21 mouse cellular contexts compared by ENCODE assay signal in the genomic region with DNA sequence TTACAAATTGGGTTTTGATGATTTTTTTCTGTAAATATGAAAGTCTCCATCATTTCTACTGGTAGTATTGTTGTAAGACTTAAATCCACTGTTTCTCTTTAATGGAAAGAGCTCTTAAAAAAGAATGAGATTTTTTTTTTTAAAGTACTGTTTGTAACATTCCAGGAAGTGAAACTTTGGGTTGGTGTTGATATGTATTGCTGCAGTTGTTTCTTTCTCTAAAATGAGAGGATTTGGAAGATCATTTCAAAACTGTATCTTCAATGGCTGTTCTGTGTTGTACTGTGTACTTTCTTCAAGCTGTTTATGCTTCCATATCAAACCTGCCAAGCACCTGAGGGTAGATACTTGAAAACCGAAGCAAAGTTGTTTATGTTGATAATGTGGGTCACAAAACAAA. TPM values are rescaled to one million over a fixed set of nuclear protein-coding genes. Genes with fewer than 3 reads are reported as not detected.
DNase-seq lines count a peak whose midpoint lies in the region; ATAC-seq and TF ChIP-seq lines count a peak whose summit lies in the region.
"Had no signal": no experiment of that assay in that cellular context is flagged by ENCODE, and none has a peak within 500 bp of the region (broad histone marks: within the 10 kb centered on the region; RNA-seq: fewer than 3 reads in every experiment).

No protein-coding gene starts in this region.

- peak overlapping the region; percentile 83; the same call in 1 of the 2 replicates for H3K4me2 ChIP-seq in CH12.LX (ENCODE audit: insufficient read depth, low read depth, poor library complexity, severe bottlenecking)
- H3K4me2 ChIP-seq in midbrain, embryonic 16.5 days (ENCODE audit: low read length), result no peak overlapping the region
- H3K4me2 ChIP-seq: forebrain, embryonic 13.5 days; heart, embryonic 12.5 days; hindbrain, embryonic 14.5 days had no signal

- H3K27ac ChIP-seq in CH12.LX (ENCODE audit: insufficient read depth, low read depth), result no peak overlapping the region
- peak overlapping the region; percentile 83 for H3K27ac ChIP-seq in bone marrow macrophage, adult 2 months (ENCODE audit: insufficient read depth, low read depth, low read length)
- no peak overlapping the region for H3K27ac ChIP-seq in limb, embryonic 10.5 days
- no peak overlapping the region for H3K27ac ChIP-seq in midbrain, embryonic 16.5 days (ENCODE audit: low read length)
- H3K27ac ChIP-seq: embryonic facial prominence, embryonic 10.5 days; forebrain, embryonic 13.5 days; heart, adult 2 months; hindbrain, embryonic 10.5 days; hindbrain, embryonic 14.5 days had no signal

- peaks cover 0 to 56% of the 10 kb centered on the region in 2 experiments; a peak in 2 of 4 replicates for H3K4me1 ChIP-seq in CH12.LX (ENCODE audit: control insufficient read depth in 1 of 2, insufficient read depth in 2 of 2)
- H3K4me1 ChIP-seq in bone marrow macrophage, adult 2 months (ENCODE audit: control insufficient read depth, insufficient read depth, low read length), result peaks cover 27% of the 10 kb centered on the region
- no peaks in the 10 kb centered on the region for H3K4me1 ChIP-seq in limb, embryonic 10.5 days
- no peaks in the 10 kb centered on the region for H3K4me1 ChIP-seq in midbrain, embryonic 16.5 days (ENCODE audit: control insufficient read depth, insufficient read depth, low read length)
- H3K4me1 ChIP-seq: hindbrain, embryonic 10.5 days had no signal

- H3K9me3 ChIP-seq in CH12.LX (replicated peaks; ENCODE audit: low read length), result no peaks in the 10 kb centered on the region
- H3K9me3 ChIP-seq in limb, embryonic 10.5 days (replicated peaks), result no peaks in the 10 kb centered on the region
- H3K9me3 ChIP-seq in midbrain, embryonic 16.5 days (replicated peaks; ENCODE audit: control insufficient read depth, low read length, poor library complexity, severe bottlenecking), result no peaks in the 10 kb centered on the region
- H3K9me3 ChIP-seq: embryonic facial prominence, embryonic 10.5 days; forebrain, embryonic 13.5 days; G1E; heart, embryonic 12.5 days; hindbrain, embryonic 10.5 days had no signal

- TF ChIP-seq RAD21 in CH12.LX (IDR thresholded peaks at IDR 0.05; ENCODE audit: low read depth, low read length), result no peak

- TF ChIP-seq POLR2A in CH12.LX (IDR thresholded peaks at IDR 0.05; ENCODE audit: low read depth, low read length), result no peak
- no peak for TF ChIP-seq POLR2A in bone marrow macrophage, adult 2 months (IDR thresholded peaks at IDR 0.05; ENCODE audit: borderline replicate concordance, low read depth, low read length)

- DNase-seq in A20 (ENCODE audit: low read depth, low spot score) (peak; percentile 56), CH12.LX (ENCODE audit: extremely low read depth) (no peak)
- no peak for DNase-seq in right cerebral cortex, postnatal 14 days
- no peak for DNase-seq in limb, embryonic 10.5 days (ENCODE audit: low spot score)
- DNase-seq: adrenal gland, postnatal 14 days; B cell, adult 2 months; cerebellum, adult 2 months; cerebellum, postnatal 10 days; forebrain, postnatal 0 days; heart, adult 2 months had no signal

- peaks cover 71% of the 10 kb centered on the region for H3K79me2 ChIP-seq in CH12.LX (replicated peaks; ENCODE audit: control insufficient read depth, extremely low read depth, insufficient read depth, poor library complexity, severe bottlenecking)

- in situ Hi-C loops in CH12.LX (cut with MboI; ENCODE audit: low pct_ligation_motif_present, low pct_unique_long_range_greater_than_20kb, low sequenced_read_pairs), result no loop called here

- H3K36me3 ChIP-seq in CH12.LX (replicated peaks in 1 of 2; ENCODE audit: control insufficient read depth in 1 of 2, insufficient read depth in 1 of 2, low read length in 1 of 2), result peaks cover 0 to 15% of the 10 kb centered on the region in 2 experiments
- peaks cover 16% of the 10 kb centered on the region for H3K36me3 ChIP-seq in limb, embryonic 10.5 days
- no peaks in the 10 kb centered on the region for H3K36me3 ChIP-seq in midbrain, embryonic 16.5 days (ENCODE audit: control insufficient read depth, insufficient read depth, low read length)
- H3K36me3 ChIP-seq: heart, embryonic 12.5 days had no signal

- H3K4me3 ChIP-seq in CH12.LX (replicated peaks in 1 of 3; ENCODE audit: low read depth in 2 of 3, low read length in 2 of 3, poor library complexity in 1 of 3), result no peak overlapping the region
- peak overlapping the region; percentile 19; the same call in 1 of the 2 replicates for H3K4me3 ChIP-seq in bone marrow macrophage, adult 2 months (ENCODE audit: insufficient read depth, low read length)
- no peak overlapping the region for H3K4me3 ChIP-seq in limb, embryonic 10.5 days
- no peak overlapping the region for H3K4me3 ChIP-seq in midbrain, embryonic 16.5 days (ENCODE audit: low read depth, low read length)
- H3K4me3 ChIP-seq: embryonic facial prominence, embryonic 10.5 days; forebrain, embryonic 13.5 days; heart, adult 2 months; heart, embryonic 12.5 days; hindbrain, embryonic 10.5 days had no signal

- TF ChIP-seq CTCF in CH12.LX (conservative IDR thresholded peaks at IDR 0.05 in 1 of 2, IDR thresholded peaks at IDR 0.05 in 1 of 2; ENCODE audit: low read depth in 2 of 2, low read length in 2 of 2), result no peak
- TF ChIP-seq CTCF in bone marrow macrophage, adult 2 months (IDR thresholded peaks at IDR 0.05; ENCODE audit: low read depth, low read length), result no peak

- peak; percentile 66 for TF ChIP-seq EP300 in CH12.LX (IDR thresholded peaks at IDR 0.05; ENCODE audit: low read length)

- ATAC-seq in megakaryocyte, adult 5-6 weeks (ENCODE audit: poor library complexity, severe bottlenecking), result peak; percentile 48; the same call in 1 of the 2 replicates
- no peak for ATAC-seq in midbrain, embryonic 16.5 days
- ATAC-seq: CD4-positive, CD25-positive, alpha-beta regulatory T cell, adult 4 months; forebrain, embryonic 13.5 days; forebrain, postnatal 0 days; intestine, postnatal 0 days had no signal

- 0 out of 2 replicates have a peak overlapping the region, but pooled peaks have one; percentile 39 for H3K9ac ChIP-seq in CH12.LX (ENCODE audit: insufficient read depth, low read depth)
- H3K9ac ChIP-seq in midbrain, embryonic 16.5 days (ENCODE audit: low read depth, low read length), result no peak overlapping the region
- H3K9ac ChIP-seq: forebrain, embryonic 13.5 days; forebrain, postnatal 0 days; heart, embryonic 12.5 days; hindbrain, embryonic 14.5 days had no signal

- dilution Hi-C loops in CH12.LX (cut with MboI; ENCODE audit: extremely low pct_ligation_motif_present, extremely low pct_unique_long_range_greater_than_20kb, low sequenced_read_pairs), result no loop called here

- no peaks in the 10 kb centered on the region for H3K27me3 ChIP-seq in CH12.LX (replicated peaks)
- H3K27me3 ChIP-seq in limb, embryonic 10.5 days (ENCODE audit: low read depth, poor library complexity, severe bottlenecking), result no peaks in the 10 kb centered on the region
- H3K27me3 ChIP-seq in midbrain, embryonic 16.5 days (ENCODE audit: control insufficient read depth, insufficient read depth, low read depth, low read length), result no peaks in the 10 kb centered on the region
- H3K27me3 ChIP-seq: forebrain, embryonic 13.5 days; heart, embryonic 12.5 days had no signal

- 88% methylated on average over 1 of the region's 1 CpGs for WGBS in limb, embryonic 10.5 days
- WGBS in midbrain, embryonic 16.5 days, result 78% methylated on average over 1 of the region's 1 CpGs

TF ChIP-seq in CH12.LX, 34 proteins besides CTCF, POLR2A, EP300 and RAD21:
- TF ChIP-seq ZNF384 (IDR thresholded peaks at IDR 0.05; ENCODE audit: low read depth, low read length), result peak; percentile 71
- TF ChIP-seq MAZ (IDR thresholded peaks at IDR 0.05; ENCODE audit: low read depth, low read length), result no peak
- TF ChIP-seq MAX (IDR thresholded peaks at IDR 0.05; ENCODE audit: low read length), result no peak
- no peak for TF ChIP-seq SIN3A (IDR thresholded peaks at IDR 0.05; ENCODE audit: low read length)
- 0 out of 2 replicates have a peak, but pooled peaks have one; percentile 17 for TF ChIP-seq MEF2A (IDR thresholded peaks at IDR 0.05; ENCODE audit: borderline replicate concordance, low read depth, low read length)
- peak; percentile 61 for TF ChIP-seq IRF4 (IDR thresholded peaks at IDR 0.05; ENCODE audit: low read depth, low read length)
- TF ChIP-seq JUND (conservative IDR thresholded peaks at IDR 0.05; ENCODE audit: low read depth, low read length), result no peak
- TF ChIP-seq NRF1 (IDR thresholded peaks at IDR 0.05; ENCODE audit: low read depth, low read length), result no peak
- TF ChIP-seq ELF1 (IDR thresholded peaks at IDR 0.05; ENCODE audit: low read depth, low read length), result 0 out of 2 replicates have a peak, but pooled peaks have one; percentile 24

RNA-seq across cellular contexts. Expression of a gene that starts 15.1 kb away (rescaled TPM):
- total RNA-seq in CH12.LX (2012; rRNA removed) (83.5 and 83.9 TPM in 2 replicates), CH12.LX (2014; rRNA removed) (120 and 130 TPM in 2 replicates)
- 119 and 131 TPM in 2 replicates for polyA plus RNA-seq in CH12.LX (2012; ENCODE audit: insufficient read length, low read depth)
- polyA plus RNA-seq in bone marrow macrophage, adult 2 months (2012; ENCODE audit: insufficient read depth, insufficient read length, missing spikeins), result 113 and 116 TPM in 2 replicates
- total RNA-seq in megakaryocyte, adult 5-6 weeks (2015), result 78.0 and 95.2 TPM in 2 replicates
- total RNA-seq in megakaryocyte, adult 5-6 weeks (2017), result 173 and 175 TPM in 2 replicates
- polyA plus RNA-seq in limb, embryonic 10.5 days (2016; fragmentation: Nextera tagmentation; extraction: Ambion mirVana), result 56.1 and 60.7 TPM in 2 replicates
- 31.6 and 36.9 TPM in 2 replicates for polyA plus RNA-seq in midbrain, embryonic 16.5 days (2015; fragmentation: Nextera tagmentation; extraction: Ambion mirVana)

RNA-seq across cellular contexts. Expression of a gene that starts 46.3 kb away (rescaled TPM):
- total RNA-seq in CH12.LX (2012; rRNA removed) (82.8 and 99.9 TPM in 2 replicates), CH12.LX (2014; rRNA removed) (116 and 142 TPM in 2 replicates)
- 118 and 123 TPM in 2 replicates for polyA plus RNA-seq in CH12.LX (2012; ENCODE audit: insufficient read length, low read depth)
- polyA plus RNA-seq in bone marrow macrophage, adult 2 months (2012; ENCODE audit: insufficient read depth, insufficient read length, missing spikeins), result 80.6 and 84.8 TPM in 2 replicates
- total RNA-seq in megakaryocyte, adult 5-6 weeks (2015), result 99.4 and 124 TPM in 2 replicates
- 132 and 137 TPM in 2 replicates for total RNA-seq in megakaryocyte, adult 5-6 weeks (2017)
- 164 and 181 TPM in 2 replicates for polyA plus RNA-seq in limb, embryonic 10.5 days (2016; fragmentation: Nextera tagmentation; extraction: Ambion mirVana)
- 107 and 118 TPM in 2 replicates for polyA plus RNA-seq in midbrain, embryonic 16.5 days (2015; fragmentation: Nextera tagmentation; extraction: Ambion mirVana)
